Mouse (Mus musculus) heart, adult 2 months (tissue): ENCODE results near the gene Calm3.

ENCODE experiments used
- CTCF ChIP-seq: fragments of 200-600 bp; IDR thresholded peaks from 2 replicates; pipeline ENCODE4 v1.8.1; 2022; ENCODE audit warnings: antibody characterized with exemption, mild to moderate bottlenecking, moderate library complexity
- EP300 ChIP-seq: fragments of 200-500 bp; IDR thresholded peaks from 2 replicates; pipeline ENCODE4 v1.6.1; 2011; ENCODE audit warnings: low read depth, low read length, control low read depth; ENCODE audit not compliant: insufficient read depth
- POLR2A ChIP-seq: fragments of 200-500 bp; IDR thresholded peaks from 2 replicates; pipeline ENCODE4 v1.6.1; 2011; ENCODE audit warnings: mild to moderate bottlenecking, low read depth, low read length, control low read depth; ENCODE audit not compliant: insufficient read depth

DNA sequence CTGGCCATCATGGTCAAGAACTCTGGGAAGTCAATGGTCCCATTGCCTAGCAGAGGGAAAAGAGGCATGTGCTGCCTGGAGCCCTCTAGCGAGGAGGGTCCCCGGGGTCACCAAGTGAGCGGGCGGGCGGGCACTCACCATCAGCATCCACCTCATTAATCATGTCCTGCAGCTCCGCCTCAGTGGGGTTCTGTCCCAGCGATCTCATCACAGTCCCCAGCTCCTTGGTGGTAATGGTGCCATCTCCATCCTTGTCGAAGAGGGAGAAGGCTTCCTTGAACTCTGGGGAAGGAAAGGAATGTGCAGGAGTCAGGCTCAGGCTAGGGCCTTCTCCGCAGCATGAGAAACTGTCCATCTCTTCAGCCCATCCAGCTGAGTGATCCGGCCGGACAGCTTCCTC, 6.5 kb downstream of the Calm3 start:
- TF ChIP-seq CTCF (no peak), POLR2A (no peak), EP300 (no peak)
